Mouse (Mus musculus): ENCODE measurements around the gene Grk3. TPM values are rescaled to one million over a fixed set of nuclear protein-coding genes. Genes with fewer than 3 reads are reported as not detected.

The Grk3 gene
- total RNA-seq, 2 experiments from 2014 or later, result 4.9 to 6.1 TPM

DNA sequence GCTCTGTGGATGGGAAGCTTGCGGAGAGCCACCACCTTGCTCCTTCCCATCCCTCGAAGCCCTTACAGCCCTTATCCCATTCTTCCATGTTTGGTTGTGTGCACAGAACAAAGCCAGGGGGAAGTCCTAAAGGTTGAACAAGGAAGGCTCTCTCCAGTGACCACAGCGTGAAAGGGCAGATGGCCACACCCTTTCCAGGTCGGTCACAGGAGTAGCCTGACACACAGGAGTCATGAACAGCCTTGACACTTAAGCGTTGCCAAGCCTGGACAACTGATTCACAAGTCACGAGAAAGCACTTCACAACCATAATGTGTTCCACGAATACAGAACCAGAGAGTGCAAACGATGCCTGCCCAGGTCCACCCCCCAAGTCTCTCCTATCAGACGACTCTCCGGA, 3.7 kb downstream of the Grk3 start:
- no peak for DNase-seq
- intact Hi-C loops (cut with DNase I), result no loop called here

DNA sequence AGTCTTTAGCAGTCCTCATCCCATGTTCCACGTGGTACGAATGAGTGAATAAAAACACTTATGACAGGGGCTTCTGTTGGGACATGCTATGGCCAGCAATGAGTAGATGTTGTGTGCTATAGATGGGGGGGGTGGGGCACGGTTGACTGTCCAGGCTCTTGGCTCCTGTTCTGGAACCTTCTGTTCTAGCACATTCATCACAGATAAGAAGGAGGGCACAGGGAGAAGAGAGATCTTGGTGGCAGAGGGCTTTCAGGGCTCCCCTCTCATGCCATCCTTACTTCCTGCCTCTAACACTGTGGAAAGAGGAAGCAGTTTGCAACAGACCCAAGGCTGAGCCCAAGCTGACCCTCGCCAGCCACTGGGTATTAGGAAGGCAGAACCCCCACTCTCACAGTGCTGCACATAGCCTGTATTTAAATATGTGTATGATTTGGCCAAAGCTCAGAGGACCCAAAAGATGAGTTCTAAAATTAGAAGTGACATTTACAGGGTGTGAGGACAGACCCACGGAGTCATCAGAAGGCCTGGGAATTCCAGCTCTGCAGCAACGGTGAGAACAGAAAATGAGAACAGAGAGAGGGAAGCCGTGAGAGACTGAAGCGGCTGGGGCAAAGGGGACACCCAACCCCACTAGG, 6.3 kb downstream of the Grk3 start:
- DNase-seq, result no peak
- intact Hi-C loops (cut with DNase I), result no loop called here

DNA sequence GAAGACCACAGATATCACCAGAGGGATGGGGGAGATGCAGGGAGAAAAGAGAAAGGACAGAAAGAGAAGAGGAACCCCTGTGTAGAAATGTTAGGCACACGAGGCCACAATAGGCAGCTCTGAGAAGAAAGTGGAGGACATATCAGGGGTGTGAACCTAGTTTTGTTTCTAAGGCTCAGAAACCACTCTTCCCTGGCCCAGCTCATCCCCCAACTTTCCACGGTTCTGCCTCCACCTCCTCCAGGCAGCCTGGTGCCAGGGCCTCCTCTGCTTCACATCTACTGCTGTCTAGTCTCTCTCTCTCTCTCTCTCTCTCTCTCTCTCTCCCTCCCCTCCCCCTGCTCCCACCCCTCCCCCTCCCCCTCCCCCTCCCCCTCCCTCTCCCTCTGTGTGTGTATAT, 7.1 kb downstream of the Grk3 start:
- intact Hi-C loops (cut with DNase I), result no loop called here

DNA sequence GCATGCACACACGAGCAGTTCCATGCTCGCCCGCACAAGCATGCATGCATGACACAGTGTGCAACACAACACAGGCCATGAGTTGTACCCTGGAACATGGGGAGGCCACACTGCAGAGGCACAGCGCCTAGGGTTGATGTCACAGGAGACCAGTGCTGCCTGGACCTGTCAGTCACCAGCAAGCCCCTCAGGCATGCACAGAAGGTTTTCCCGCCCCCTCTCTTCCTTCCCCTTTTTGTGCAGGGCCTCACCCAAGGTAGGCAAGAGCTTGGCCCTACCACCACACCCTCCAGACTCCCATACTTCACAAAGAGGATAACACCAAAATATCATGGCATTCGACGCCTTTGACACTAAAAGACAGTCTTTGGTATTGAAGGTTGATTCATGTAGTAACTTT, 8.6 kb downstream of the Grk3 start:
- DNase-seq, result no peak
- intact Hi-C loops (cut with DNase I), result no loop called here

More for the DNA sequence above, 7.1 kb downstream of the Grk3 start:
- DNase-seq, result no peak

DNA sequence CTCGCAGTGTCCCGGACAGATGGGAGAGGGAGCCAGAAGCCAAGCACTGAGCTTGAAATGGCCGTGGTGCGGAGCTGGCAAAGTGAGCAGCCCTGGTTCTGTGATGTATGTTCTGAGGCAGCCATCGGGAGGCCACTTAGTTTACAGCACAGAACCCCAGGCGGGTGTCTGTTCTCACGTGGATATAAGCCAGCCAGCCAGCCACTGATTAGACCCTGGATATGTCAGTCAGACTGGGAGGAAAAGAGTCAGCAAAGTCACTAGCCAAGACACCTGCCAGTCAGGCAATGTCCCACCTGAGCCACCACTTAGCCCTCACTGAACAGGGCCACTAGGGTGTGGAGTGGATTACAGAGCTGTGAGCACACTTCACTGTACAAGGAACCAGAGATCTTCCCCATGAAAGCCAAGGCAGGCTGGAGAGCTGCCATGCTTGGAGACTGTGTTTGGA, 9.6 kb downstream of the Grk3 start:
- DNase-seq, result no peak
- intact Hi-C loops (cut with DNase I), result no loop called here

DNA sequence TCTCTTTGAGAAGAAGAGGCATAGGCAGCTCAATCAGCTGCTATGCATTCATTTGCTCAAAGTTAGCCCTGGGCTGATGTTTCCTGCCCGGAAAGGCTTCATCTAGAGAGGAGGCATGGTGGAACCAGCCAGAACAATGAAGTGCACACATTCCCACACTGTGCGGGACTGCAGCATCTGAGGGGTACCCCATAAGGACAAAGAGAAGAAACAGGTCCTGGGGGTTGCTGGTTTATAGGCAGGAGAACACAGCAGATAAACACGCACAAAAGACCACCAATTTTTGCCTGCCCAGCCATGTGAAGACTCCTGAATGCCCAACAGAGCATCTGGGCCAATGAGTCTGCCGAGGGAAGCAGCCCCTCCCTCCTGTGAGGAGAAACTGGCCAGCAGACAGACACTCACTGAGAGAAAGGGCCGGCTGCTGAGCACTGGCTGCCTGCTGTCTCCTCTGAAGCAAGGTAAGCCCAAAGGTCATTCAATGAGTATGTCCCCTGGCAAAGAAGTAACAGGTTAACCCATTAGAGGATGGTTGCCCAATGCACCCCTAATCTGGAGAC, 12.7 kb downstream of the Grk3 start:
- intact Hi-C loops (cut with DNase I), result loop anchor here (5.0 kb wide), 1 partner anchor 131 kb away; no protein-coding TSS in a partner anchor
- DNase-seq, result no peak

DNA sequence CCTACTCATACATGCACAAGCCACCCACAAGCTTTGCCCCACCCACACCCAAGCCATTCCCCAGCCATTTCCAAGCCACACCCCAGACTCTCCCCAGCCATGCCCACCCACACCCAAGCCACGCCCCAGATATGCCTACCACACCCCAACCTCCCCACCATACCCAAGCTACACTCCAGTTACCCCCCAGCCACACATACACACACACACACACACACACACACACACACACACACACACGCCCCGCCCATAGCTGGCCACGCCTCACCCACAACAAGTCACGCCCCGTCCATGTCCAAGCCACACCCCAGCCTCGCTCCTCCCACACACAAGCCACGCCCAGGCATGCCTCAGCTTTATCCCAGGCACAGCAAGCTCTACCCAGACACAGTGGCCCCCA, 16.4 kb downstream of the Grk3 start:
- intact Hi-C loops (cut with DNase I), result no loop called here
- DNase-seq, result no peak

DNA sequence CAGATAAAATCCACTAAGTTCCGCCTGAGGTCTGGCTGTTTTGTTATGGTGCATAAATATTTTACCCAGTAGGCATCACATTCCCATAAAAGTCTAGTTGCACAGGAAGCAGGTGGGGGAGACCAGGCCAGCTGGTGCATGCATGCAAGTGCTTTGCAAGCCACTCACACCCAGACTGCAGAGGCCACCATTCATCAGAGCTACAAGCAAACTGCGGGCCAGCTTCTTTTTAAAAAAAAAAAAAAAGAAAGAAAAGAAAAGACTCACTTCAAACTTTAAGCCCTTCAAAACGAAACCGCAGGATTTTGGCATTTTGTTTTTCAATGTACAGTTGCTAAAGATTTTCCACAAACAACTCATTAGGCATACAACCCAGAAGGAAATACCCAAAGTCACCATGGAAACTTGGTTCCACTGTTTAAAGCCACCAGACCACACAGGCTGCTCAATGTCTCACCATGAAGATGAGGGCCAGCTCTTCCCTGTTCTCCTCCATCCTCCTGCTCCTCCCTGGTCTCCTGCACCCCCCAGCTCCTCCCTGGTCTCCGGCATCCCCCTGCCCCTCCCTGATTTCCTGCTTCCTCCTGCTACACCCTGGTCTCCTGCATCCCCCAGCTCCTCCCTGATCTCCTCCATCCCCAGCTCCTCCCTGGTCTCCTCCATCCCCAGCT, 17.9 kb downstream of the Grk3 start:
- intact Hi-C loops (cut with DNase I), result no loop called here
- DNase-seq, result no peak

DNA sequence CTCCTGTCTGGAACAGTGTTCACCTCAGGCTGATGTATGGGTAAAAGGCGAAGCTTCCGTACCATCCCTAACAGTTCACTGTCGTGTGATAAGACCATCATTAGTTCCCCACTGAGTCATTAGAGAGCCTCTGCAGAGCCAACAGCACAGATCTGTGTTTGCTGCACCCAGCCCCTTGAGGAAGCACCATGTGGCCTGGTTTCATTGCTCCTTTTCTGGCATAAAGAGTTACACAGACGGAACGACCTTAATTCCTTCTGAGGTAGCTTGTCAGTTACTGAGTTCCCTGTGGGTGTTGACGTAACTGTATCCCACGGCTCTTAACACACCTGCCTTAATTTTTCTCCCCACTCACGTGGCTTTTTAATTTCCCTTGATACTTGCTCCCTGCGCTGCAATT, 24.3 kb downstream of the Grk3 start:
- intact Hi-C loops (cut with DNase I), result no loop called here
- no peak for DNase-seq

DNA sequence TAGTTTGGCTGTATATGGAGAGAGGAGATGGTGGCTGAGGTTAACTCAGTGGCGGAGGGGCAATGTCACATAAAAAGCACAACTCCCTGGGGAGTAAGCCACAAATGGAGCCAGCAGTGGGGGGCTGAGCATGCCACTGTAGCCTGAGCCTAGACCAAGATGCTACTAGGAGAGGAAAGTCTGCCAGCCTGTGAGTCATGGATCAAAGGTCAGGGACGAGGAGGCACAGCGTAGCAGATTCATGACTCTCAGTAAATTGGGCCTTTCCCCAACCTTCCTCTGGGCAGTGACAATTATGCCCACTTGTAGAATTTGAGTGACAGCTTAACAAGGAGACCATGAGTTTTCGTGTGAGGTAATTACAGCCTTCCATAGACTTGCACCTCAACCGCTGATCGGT, 33.7 kb downstream of the Grk3 start:
- intact Hi-C loops (cut with DNase I), result no loop called here
- DNase-seq, result no peak

DNA sequence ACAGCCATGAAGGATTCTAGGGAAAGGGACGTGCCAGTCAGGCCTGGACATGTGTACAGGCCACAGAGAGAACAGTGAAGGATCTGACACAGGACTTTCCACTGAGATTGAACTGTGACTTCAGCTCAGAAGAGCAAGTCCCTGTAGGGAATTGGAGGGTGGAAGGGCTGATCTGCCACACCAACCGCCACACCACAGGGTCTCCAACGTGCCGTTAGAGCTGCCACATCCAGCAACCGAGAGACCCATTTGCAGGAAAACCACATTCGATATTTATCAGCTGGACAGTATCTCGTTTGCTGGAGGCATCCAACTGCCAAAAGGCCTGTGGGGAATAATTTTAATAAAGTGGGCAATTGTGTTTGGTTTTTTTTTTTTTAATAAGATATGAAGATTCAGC, 35.9 kb downstream of the Grk3 start:
- intact Hi-C loops (cut with DNase I), result no loop called here
- DNase-seq, result no peak

DNA sequence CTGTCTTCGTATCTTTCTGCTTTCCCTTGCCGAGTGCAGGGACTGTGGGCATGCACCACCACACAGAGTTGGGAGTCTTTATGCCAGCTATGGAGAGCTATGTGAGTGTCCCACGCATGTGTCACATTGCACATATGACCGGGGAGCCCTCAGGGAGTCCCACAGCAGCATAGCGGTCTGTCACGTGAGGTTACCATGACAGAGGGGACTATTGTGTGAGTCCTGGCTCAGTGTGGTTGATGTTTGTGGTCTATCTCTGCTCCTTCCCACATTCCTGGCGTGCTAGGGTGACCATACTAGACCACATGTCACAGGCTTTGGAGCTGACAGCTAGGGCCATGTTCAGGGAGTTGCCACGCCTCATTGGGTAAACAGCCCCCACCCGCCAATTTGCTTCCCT, 36.4 kb downstream of the Grk3 start:
- intact Hi-C loops (cut with DNase I), result no loop called here

DNA sequence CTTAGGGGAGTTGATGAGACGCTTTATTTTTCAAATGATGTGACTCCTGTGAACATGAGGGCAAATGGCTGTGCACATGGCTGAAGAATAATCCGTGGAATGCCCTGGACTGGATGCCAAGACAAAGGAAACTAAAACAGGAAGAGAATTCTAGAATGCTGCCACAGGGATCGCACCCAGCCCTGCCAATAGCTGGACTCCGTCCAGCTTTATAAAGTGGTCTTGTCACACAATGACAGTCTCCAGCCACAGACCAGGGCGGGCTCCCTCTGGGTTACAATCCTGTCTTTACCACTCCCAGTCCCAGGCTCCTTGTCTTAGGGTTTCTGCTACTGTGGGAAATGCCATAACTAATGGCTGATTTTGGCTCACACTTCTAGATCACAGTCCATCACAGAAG, 38.5 kb downstream of the Grk3 start:
- intact Hi-C loops (cut with DNase I), result no loop called here
- no peak for DNase-seq

More for the DNA sequence above, 36.4 kb downstream of the Grk3 start:
- DNase-seq, result no peak

DNA sequence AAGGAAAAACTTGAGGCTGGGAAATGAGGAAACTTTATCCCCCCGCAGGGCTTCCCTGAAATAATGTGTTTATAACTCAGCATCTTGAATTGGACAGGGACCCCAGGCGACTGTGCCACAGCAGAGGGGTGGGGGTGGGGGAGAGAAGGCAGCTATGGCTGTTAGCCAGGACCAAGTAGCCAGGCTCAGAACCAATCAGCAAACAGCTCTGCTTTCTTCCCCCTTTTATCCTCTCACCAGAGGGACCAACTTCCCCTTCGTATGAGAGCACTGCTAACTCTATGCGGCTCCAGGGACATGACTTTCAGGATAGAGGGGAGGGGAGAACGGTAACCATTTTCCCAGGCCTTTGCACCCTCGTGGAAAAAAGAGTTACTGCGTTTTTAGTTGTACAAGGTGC, 42.0 kb downstream of the Grk3 start:
- DNase-seq, result no peak
- intact Hi-C loops (cut with DNase I), result no loop called here

DNA sequence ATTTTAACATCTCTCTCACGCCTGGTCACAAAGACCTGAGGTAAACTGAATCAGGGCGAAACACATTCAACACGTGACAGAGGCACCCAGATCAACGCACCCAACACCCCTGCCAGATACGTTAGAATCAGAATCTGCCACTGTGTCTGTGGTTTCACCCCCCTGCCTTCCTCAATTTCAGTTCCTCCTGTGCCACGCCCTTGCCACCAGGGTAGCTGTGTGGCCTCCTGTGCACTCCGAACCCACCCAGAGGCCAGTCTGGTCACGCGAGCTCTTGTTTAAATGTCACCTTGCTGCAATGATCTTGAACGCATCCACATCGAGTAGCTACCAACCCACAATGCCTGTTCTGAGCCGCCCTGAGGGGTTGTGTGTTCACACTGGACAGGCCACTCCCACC, 43.3 kb downstream of the Grk3 start:
- DNase-seq, result no peak
- intact Hi-C loops (cut with DNase I), result no loop called here

DNA sequence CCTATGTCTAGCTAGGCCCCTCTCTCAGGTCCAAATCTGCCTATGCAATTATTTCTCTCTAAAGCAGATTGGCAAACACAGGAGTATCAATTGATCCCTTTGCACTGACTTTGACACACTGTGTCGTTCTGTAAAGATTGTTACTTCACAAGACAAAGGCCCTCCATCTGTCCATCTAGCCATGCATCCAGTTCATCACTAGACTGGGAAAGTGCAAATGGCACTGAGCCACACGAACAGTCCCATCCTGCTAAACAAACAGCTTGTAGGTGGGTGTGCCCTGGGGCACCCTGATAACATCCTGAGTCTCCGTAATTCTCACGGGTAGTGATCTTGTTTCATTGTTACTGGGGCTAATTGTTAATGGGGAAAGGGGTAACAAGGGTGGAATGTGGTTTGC, 52.1 kb downstream of the Grk3 start:
- no peak for DNase-seq
- intact Hi-C loops (cut with DNase I), result no loop called here

DNA sequence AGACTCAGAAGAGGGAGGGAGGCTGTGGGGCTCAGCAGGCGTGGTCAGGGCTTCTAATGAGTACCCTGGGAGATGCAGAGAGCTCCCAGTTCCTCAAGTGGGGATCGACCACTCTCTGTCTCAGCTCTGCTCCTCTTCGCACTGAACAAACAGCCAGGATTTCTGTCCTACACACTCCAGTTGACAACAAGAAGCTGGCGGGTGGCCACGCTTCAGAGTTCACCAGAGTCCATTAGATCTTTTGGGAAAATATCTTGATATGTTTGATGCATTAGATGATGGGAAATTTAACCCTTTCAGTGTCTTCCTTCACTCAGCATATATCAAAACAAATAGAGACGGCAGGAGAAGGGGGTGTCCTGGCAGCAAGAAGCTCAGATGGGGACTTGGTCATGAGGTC, 53.4 kb downstream of the Grk3 start:
- intact Hi-C loops (cut with DNase I), result no loop called here
- DNase-seq, result no peak

DNA sequence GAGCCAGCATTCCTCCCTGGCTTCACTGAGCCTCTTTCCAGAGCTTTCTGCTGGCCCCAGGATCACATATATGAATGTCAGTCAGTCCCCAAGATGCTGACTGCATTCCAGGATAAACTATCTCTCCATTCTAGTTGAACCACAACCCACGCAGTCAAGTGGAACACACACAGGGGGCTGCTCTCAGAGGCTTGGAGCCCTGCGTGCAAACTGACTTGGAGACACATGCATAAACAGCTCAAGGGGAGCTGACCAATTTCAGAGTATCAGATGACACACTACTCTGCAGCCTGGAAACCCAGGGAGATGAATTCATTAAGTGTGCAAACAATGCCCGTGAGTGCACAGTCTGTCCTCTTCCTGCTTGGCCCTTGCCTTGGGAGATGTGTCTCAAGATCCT, 54.7 kb downstream of the Grk3 start:
- no peak for DNase-seq
- intact Hi-C loops (cut with DNase I), result no loop called here

DNA sequence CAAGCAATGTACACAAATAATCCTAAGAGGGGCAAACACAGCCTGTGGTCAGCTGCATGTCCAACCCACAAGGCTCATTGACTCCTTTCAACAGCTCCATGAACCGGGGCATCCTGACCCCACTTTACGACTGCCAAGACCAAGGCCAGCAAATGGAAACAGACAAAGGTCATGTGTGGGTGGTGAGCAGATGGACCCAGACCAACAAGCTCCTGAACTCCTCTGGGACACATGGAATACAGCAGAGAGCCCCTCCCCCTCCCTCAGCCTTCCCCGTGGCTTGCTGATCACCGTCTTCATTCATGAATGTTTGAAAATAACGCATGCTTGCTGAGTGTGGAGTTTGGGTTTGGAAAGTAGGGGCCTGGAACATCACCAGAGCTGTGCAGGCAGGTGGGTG, 57.3 kb downstream of the Grk3 start:
- no peak for DNase-seq
- intact Hi-C loops (cut with DNase I), result no loop called here

DNA sequence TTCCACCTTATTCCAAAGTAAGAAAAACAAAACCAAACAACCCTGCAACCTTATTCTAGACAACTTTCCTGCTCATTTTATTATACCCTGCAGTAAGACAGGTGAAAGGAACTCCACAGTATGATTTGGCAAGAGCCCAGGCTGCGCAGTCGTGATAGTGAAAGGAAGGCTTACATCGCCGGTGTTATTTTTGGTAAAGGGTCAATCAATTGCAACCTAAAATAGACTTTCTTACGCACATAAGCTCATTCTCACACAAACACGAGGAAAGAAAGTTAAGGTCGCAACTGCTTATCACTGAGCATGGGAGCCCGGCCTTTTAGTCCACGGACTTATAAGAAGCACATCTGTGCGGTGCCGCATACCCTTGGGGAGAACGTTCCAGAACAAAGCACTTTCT, 58.8 kb downstream of the Grk3 start:
- intact Hi-C loops (cut with DNase I), result no loop called here
- DNase-seq, result no peak

DNA sequence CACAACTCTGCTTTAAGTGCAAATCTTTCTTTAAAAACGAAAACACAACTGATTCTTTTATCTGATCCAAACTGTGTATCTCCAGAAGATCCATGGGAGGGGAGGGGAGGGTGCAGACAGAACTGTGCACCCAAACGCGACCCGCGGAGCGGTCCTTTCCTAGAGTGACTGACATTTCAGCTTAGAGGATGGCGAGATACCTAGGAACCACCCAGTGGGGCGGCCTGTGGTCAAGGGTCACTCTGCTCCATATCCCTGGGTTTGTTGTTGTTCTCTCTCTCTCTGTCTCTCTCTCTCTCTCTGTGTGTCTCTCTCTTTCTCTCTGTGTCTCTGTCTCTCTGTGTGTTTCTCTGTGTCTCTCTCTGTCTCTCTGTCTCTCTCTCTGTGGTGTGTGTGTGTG, 59.2 kb downstream of the Grk3 start:
- no peak for DNase-seq
- intact Hi-C loops (cut with DNase I), result no loop called here

DNA sequence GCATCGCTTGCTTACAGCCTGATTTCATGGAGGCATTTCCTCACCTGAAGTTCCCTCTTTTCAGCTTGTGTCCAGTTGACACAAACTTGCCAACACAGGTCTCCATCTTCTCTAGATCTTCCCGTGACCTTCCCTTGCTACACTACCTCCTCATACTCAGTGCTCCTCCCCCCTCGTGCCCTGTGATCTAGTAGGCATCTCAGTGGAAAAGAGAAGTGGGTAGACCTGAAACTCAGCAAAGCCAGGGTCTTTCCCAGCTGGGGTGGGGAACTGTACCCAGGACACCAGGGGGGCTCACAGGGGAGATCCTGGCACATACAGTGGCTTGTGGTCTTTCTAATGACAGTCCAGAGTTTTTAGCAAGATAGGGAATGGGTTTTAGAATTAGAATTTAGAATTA, 64.7 kb downstream of the Grk3 start:
- no peak for DNase-seq
- intact Hi-C loops (cut with DNase I), result no loop called here

Data from gastrocnemius, postnatal 36 days (tissue).